Mouse (Mus musculus): ENCODE results near the gene Ano10.
"Not testable (repeated sequence)": the region's sequence is repeated elsewhere in the genome, so short reads cannot be mapped to it uniquely, and the experiment has no call there.

Ano10 gene

DNA sequence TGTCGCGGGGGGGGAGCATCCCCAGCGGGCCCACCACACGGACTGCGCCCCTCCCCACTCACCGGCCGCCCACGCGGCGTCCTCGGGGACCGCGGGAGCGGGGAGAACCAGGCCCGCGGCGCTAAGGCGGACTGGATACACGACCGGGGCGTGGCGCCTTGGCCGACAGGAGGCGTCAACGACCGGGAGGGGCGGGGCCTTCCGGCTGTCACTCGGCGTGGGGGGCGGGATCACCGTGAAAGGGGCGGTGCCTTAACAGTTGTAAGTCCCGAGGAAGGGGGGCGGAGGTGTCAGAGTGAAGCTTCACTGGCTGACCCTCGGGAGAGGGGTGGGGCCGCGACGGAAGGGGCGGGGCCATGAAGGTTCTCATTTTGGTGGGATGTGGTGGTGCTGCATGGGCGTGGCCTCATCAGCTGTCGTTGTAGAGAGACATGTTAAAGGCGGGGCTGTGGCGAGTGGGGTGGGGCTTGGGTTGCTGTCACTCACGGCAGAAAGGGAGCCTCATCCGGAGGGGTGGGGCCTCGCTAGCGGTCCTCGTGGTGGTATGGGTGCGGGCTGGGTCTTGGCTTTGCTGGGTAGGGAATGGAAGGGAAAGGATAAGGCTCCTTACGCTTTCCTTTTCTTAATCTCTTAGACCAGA is at the start of gene Ano10:
Ano10 (minus strand) TSS at position 182 of the 640 bp plus-strand sequence.
- peak; percentile 99 for DNase-seq

DNA sequence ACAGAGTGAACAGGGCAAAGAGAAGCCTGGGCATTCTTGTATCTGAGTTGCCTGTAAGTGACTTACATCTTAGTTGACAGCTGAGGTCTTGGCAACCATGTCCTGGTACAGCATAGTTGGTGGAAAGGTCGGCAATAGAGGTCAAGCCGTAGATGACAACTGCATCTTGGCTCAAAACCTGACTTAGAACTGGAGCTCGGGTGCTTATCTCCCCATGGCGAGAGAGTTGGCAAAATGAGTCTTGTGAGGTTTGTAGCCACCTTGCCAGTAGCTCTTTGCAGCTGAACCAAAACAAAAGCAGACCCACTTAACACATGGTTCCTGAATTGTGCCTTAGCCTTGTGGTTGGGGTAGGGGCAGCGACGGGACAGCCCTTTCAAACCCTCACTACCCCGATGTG is 49.2 kb upstream of the Ano10 start:
- no peak for DNase-seq

DNA sequence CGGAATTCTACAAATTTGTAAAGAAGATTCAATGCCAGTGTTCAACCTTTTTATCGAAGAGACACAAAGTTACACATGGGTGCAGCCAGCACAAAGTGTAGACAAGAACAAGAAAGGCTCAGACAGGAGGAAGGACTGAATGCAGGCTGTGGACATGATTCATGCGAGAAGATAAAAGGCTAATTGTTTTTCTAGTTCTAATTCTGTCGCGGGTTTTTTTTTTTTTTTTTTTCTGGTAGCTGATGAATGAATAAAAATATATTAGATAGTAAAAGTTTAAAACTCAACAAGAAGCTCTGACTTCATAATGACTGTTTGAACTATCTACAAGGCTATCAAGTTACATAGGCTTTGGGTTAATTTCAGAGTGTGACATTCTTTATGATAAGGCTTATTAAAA is 45.7 kb upstream of the Ano10 start:
- no peak for DNase-seq

DNA sequence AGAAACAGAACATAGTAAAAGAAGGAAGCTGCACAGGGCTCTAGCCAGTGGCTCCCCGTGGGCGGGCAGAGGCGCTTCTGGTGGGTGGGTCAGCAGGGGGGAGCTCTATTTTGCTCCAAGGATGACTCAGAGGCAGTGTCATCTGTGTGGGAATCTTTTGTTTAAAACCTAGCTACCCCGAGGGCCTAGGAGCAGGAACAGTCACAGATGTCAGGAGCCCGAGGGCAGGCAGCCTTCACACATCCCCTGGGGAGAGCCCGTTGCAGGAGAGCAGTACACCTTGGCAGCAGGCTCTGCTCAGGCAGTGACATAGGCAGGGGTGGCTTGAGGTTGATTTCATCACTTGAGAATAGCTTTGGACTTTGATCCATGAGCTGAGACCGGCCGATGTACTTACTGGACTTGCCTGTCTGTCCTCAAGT is 43.3 kb upstream of the Ano10 start:
- DNase-seq, result peak; percentile 88

DNA sequence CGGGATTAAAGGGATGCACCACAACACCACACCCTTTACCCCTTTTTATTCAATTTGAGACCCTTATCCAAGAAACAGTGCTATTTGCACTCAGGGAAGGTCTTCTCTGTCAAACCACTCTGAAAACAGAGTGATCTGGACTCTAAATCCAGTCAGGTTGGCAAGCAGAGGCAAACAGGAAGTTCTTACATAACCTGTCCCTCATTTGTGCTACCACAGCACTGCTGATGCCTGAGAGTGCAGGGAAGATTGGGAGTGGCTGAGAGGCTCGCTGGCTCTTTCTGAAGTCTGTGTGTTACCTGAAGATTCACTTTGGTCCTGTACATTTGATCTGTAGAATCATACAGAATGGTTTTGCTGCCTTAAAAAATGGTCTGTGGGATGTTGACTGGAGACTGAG is 42.5 kb upstream of the Ano10 start:
- peak; percentile 80 for DNase-seq

DNA sequence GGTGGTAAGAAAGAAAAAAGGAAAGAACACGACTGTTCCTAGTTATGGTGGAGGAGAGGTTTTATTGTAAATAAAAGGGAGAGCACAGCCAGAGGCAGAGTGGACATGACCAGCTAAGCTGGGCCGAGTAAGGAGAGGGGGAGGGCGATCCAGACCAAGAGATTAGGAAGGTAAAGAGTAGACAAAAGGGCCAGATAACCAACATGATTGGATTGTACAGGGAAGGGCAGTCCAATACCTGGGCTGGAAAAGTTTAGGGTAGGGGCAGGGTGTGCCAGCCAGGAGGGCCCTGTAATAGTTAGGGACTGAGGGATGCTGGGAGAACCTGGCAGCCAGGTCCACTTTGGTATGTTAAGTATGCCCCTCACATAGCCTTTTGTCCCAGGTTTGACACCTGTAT is 34.0 kb upstream of the Ano10 start:
- no peak for DNase-seq

DNA sequence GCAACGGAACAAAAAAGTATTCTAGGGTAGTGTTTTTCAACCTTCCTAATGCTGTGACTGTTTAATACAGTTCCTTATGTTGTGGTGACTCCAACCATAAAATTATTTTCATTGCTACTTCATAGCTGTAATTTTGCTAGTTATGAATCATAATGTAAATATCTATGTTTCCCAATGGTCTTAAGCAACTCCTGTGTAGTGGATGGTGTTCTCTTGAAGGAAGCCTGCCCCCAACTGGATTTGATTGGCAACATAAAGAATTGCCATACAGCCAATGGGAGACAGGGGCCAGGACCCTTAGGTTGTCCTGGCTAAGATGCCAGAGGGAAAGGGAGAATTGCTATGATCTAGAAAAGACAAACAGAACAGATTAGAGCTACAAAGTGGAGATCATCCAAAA is 31.8 kb upstream of the Ano10 start:
- DNase-seq, result no peak

DNA sequence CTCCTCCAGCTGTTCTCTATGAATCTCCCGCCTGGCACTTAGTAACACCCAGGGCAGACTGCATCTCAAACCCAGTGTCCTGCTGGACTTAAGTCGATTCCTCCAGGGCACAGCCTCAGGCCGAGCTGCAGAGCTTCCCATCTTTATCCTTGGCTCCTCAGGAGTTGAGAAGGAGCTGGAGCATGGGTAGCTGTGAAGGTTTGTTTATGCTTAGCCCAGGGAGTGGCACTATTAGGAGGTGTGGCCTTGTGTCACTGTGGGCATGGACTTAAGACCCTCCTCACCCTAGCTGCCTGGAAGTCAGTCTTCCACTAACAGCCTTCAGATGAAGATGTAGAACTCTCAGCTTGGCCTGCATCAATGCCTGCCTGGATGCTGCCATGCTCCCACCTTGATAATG is 28.1 kb upstream of the Ano10 start:
- DNase-seq, result no peak

DNA sequence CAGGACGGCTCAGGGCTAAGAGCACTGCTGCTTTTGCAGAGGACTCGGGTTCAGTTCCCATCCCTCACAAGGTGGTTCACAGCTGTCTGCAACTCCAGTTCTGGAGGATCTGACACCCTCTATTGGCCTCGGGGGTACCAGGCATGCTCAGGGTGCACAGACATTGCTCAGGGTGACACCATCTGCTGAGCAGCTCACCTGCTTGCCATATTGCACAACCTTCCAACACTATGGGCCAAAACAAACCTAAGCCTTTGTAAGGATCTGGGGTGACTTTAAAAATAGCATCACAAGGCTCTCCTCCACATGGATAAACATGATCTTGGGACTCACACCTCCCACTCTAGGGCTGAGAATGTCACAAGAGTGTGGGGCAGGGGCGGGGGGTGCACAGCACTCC is 26.4 kb upstream of the Ano10 start:
- no peak for DNase-seq

DNA sequence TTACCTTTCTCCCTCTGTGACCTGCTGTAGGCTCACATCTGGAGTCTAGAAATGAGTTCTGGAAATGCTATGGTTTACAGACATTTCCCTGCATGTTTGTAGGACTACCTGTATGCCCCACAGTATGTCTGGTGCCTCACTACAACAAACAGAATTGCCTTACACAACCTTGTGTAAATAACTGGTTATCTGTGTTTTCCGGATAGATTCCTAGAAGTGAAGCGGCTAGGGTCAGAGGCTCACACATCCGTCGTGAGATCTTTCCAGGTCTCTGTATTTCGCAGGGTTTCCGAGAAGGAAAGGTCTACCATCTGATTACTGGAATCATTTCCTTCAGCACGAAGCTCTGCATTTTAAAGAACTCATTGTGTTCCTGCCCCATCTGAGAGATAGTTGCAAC is 22.3 kb upstream of the Ano10 start:
- no peak for DNase-seq

DNA sequence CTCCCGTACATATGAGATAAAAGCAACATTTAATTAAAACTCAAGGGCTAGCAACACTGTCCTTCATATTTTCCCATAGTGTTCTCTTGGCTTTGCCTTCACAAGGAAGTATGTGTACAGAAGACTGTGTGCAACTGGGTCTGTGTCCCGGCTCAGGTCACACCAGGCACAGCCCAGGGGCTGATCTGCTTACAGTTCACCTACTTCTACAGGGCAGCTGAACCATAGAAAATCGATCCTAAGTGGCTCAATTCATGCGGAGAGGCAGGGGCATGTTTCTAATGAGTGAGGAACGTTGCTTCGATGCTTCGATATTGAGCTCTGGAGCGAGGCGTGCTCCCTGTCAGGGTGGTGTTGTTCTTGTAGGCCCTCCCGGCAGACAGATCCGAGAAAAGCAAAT is 21.3 kb upstream of the Ano10 start:
- no peak for DNase-seq

DNA sequence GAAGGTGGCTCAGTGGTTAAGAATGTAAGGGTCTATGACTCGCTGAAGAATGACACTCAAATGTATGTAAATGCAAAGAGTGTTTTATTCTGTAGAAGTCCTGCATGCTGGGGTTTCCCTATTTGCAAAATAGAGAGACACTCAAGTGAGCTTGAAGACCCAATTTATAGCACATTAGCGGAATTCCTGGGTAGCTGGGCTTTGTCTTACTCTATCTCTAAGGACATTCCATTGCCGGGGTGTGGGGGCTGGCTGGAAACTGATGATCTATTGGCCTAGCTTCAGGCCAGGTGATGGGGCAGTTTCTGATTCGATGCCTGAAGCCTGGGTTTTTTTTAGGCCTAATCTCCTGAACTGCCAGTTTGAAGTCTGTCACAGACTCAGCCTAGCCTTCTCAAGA is 20.7 kb upstream of the Ano10 start:
- no peak for DNase-seq

DNA sequence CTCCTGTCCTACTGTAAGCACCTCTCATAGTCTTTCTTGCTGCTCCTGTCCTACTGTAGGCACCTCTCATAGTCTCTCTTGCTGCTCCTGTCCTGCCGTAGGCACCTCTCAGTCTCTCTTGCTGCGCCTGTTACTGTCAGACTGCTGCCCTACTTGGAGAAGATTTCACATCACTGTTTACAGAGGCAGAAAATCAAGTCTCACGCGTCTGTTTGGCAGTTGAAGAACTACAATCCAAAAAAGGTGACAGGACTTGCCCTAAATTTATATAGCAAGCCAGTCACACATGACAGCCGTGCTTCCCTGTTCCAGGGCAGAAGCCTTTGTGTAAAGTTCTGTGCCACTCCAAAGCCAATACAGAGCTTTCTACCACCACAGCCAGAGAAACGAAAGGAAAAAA is 20.2 kb upstream of the Ano10 start:
- no peak for DNase-seq

DNA sequence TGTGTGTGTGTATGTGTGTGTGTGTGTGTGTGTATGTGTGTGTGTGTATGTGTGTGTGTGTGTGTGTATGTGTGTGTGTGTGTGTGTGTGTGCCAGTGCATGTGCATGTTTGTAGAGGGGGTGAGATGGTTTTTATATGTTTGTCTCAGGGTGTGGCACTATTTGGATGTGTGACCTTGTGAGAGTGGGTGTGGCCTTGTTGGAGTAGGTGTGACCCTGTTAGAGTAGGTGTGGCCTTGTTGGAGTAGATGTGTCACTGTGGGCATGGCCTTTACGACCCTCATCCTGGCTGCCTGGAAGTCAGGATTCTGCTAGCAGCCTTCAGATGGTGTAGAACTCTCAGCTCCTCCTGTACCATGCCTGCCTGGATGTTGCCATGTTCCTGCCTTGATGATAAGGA is 18.9 kb upstream of the Ano10 start:
- not testable (repeated sequence) for DNase-seq

DNA sequence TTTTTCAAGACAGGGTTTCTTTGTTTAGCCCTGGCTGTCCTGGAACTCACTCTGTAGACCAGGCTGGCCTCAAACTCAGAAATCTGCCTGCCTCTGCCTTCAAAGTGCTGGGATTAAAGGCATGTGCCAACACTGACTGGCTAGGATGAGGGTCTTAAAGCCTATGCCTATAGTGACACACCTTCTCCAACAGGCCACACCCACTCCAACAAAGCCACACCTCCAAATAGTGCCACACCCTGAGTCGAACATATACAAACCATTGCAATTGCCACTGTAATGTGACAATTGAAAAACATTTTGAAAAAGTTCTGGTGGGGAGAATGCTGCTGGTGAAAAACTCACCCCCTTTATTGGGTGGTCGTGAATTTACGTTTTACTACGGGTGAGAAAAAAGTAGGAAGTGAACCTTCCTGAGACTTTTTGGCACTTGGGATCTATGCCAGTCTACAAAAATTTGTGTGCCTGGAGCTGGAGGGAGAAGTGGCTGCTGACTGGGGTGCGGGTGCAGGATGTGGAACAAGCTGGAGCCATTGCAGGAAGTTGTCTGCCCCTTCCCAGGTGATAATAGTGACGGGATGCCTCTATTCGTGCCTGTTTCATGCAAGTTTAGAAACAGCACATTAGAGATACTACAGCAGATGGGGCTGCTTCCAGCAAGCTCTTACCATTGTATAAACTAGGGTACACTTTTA is 18.2 kb upstream of the Ano10 start:
- no peak for DNase-seq

DNA sequence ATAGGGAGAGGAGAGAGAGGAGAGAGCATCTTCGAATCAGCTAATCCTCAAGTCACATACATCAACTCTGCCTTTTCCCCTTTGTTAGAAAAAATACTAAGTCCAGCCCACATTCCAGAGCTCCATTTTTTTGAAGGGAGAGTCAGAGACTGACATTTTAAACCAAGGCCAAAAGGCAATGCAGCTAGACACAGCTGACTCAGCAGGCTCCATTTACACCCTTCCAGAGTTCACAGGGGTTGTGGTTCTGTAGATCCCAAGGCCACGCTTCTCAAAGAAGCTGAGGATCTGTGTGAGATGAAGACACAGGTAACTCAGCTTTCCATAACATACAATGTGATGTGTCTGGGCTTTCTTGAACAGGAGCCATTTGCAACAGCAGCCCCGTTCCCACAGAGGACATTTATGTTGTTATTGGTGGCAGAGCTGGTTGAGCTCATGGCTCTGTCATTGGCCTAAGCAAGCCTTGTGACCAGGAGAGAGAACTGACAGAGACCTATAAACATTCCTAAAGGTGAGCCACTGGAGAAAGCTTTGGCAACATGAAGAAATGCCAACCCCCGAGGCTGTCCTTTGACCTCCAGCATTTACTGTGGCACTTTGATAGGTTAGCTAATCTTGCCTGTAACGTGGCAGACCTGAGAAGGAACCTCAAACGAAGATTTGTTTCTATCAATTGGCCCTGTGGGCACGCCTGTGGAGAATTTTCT is 17.0 kb upstream of the Ano10 start:
- peak; percentile 74 for DNase-seq

DNA sequence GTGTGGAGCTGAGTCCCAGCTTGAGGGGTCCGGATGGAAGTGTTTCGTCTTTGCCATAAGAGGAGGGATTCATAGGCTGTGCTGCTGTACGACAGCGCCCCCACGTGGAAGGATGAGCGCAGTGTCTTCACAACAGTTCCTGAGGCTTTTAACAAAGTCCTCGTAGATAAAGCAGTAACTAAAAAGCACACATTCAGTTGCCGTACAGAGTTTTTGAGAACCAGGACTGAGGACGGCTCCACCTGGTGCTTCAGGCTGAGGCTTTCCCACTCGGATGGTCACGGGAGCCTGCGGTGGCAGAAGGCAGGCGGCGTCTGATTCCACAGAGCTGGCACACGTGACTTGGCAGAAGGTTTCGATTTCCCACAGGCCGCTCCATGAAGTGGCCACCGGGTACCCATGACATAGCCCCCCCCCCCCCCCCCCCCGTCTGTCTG is 16.4 kb upstream of the Ano10 start:
- DNase-seq, result peak; percentile 87

DNA sequence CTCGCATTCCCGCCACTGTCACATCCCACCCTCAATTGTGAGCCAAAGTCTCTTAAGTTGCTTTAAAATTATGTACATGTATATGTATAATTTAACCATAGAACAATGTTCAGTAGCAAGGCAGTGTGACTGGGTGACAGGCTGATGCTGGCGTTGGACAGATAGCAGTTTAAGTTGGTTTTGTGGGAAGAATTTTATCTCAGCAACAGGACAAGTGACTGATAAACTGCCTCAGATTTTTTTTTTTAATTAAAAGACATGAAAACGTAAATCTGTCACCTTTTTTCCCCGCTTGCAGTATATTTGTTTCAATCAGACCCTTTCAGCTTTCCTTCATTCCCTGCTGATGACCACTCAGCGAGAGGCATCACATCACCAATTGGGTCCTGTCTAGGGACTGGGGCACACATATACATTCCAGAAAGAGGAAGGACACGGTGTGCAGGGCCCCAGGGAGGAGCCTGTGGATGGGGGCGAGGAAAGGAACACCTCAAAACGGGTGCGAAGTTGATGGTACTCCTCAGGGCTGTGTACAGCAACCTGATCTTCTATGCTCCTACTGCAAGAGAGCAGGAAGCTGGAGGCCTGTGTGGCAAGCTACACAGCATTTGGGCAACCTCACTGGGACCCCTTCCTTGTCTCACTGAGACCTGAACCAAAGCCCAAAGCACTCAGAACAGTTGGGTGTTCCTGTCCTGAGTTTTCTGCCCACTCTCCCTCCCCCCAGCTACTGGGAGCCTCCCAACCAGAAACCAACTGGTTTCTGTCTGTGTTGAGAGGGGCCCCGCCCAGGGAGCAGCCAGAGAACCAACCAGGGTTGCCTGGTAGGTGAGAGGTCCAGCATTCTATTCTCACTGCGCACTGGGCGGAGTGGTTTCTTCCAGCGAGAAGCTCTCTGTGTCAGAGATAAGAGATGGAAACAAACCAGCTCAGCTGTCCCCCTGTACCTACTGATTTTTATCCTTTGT is 15.1 kb upstream of the Ano10 start:
- DNase-seq, result no peak

DNA sequence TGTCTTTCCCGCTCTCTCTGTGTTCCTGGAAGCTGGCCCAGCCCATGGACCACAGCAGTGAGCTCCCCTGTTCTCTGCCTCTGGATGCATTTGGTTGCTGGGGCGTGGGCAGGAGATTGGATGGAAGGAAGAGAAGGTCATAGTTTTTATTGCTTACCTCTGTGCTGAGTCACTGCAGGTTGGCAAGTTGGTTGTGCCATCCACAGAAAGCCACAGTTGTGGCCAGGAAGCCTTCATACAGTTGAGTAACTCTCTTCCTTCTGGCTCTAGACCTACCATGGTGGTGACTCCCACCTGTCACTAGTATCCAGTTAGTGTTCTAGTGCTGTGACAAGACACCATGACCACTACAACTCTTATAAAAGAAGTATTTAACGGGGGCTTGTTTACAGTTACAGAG is 11.1 kb upstream of the Ano10 start:
- no peak for DNase-seq

DNA sequence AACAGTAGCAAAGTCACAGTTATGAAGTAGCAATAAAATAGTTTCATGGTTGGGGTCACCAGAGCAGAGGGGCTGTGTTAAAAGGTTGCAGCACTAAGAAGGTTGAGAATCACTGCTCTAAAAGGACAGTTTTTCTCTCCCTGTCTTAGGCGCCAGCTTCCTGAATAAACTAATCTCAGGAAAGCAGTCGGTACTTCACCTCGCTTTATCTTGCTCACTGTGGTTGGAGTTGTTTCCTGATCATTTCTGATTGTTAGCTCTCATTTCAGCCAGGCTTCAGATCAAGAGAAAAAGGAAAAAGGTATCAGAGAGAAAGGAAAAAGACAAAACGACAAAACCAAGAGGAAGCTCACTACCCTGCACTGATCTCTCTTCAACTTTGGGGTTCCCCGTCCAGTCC is 1.9 kb upstream of the Ano10 start:
- no peak for DNase-seq

DNA sequence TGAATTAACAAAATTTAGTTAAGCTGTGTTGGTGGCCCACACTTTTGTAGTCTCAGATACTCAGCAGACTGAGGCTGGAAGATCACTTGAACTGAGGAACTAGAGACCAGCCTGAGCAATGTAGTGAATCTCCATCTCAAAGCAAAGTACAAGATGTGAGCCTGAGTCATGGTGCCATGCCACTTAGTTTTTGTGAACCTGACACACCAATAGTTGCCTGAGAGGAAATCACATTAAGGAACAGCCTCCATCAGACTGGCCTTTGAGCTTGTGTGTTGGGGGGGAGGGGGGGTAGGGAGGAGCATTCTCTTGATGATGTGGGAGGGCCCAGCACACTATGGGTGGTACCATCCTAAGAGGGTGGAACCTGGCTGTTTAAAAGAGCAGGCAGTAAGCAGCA is 1.2 kb upstream of the Ano10 start:
- no peak for DNase-seq

DNA sequence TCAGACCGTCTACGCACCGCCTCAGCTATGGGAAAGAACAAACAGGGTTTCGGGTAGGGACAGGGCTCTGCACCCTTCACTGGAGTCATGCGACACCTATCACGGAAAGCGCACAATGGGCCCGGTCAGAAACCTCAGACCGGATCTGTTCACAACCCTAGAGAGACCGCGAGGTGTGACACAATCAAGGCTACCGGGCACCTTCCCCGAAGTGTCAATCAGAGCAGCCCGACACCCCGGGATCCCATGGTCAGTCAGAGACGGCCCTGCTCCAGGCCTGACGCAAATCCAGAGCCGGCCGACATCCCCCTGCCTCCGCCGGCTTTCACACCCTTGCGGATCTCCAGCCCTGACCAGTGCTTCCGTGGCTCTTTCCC is 370 bp downstream of the Ano10 start:
- no peak for DNase-seq

DNA sequence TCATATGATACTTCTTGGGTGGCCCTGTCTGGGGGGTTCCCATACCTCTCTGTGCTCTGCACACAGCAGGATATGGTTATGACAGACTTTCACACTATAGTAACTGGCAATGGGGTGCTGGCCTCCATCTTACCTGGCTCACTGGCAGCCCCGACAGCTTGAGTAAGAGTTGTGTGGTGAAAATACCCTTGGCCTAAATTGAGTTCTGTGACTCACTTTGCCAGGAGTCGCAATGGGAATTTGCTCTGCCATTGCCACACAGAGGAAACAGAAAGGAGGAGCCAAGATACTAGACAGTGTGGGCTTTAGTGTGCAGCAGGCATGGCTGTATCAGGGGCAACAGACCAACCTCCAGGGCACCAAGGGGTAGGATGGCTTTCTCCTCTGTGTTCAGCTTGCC is 4.0 kb downstream of the Ano10 start:
- no peak for DNase-seq
